Mouse (Mus musculus) cortical plate, adult 2 months (tissue): ENCODE results near the gene Olfr809. TPM values are rescaled to one million over a fixed set of nuclear protein-coding genes. Genes with fewer than 3 reads are reported as not detected.

Experiments used
- H3K27ac ChIP-seq: fragments of 200-500 bp; 2 replicates; pipeline ENCODE4 v1.5.1; 2012; ENCODE audit warnings: low read length, control low read depth, inconsistent platforms; ENCODE audit not compliant: insufficient read depth
- H3K4me1 ChIP-seq: fragments of 200-500 bp; 2 replicates; pipeline ENCODE4 v1.6.1; 2011; ENCODE audit warnings: low read length; ENCODE audit not compliant: control insufficient read depth, insufficient read depth
- H3K4me3 ChIP-seq: fragments of 200-500 bp; 2 replicates; pipeline ENCODE4 v1.5.1; 2011; ENCODE audit warnings: mild to moderate bottlenecking, low read length, control low read depth; ENCODE audit not compliant: insufficient read depth
- CTCF ChIP-seq: fragments of 200-500 bp; IDR thresholded peaks from 2 replicates; pipeline ENCODE4 v1.5.1; 2011; ENCODE audit warnings: mild to moderate bottlenecking, control low read depth, low read length; ENCODE audit not compliant: insufficient read depth; ENCODE audit errors: extremely low read depth
- POLR2A ChIP-seq: fragments of 200-500 bp; IDR thresholded peaks from 2 replicates; pipeline ENCODE4 v1.6.1; 2011; ENCODE audit warnings: mild to moderate bottlenecking, low read length, control low read depth; ENCODE audit not compliant: insufficient read depth; ENCODE audit errors: extremely low read depth
- polyA plus RNA-seq: library from polyadenylated mRNA; depleted of rRNA; stranded (reverse); fragments of >200 nt; gene quantifications from 2 replicates; pipeline ENCODE4 v1.2.3, GENCODE M21; 2012; rRNA removed

Olfr809 gene
- not detected in 2 replicates for polyA plus RNA-seq

GRCm38 (mm10) chr10:129774338-129774737 is at the start of gene Olfr809:
Olfr809 (plus strand) TSS chr10:129774638.
- Histone ChIP-seq H3K4me1 (no peaks in the 10 kb centered on the region), H3K27ac (no peak within 1 kb of the TSS), H3K4me3 (no peak within 1 kb of the TSS)
- no peak for TF ChIP-seq POLR2A
- TF ChIP-seq CTCF: no peak

GRCm38 (mm10) chr10:129729275-129729674 is 45.2 kb upstream of the Olfr809 start, which contains the start of gene Olfr805:
Olfr805 (minus strand) TSS chr10:129729375.
- no peak within 1 kb of the TSS for H3K4me3 ChIP-seq
- no peaks in the 10 kb centered on the region for H3K4me1 ChIP-seq
- no peak for TF ChIP-seq CTCF
- no peak for TF ChIP-seq POLR2A
- no peak within 1 kb of the TSS for H3K27ac ChIP-seq

GRCm38 (mm10) chr10:129741821-129742220 is 32.6 kb upstream of the Olfr809 start, which contains the start of gene Olfr806:
Olfr806 (minus strand) TSS chr10:129741921.
- H3K27ac ChIP-seq: no peak within 1 kb of the TSS
- H3K4me1 ChIP-seq: no peaks in the 10 kb centered on the region
- no peak within 1 kb of the TSS for H3K4me3 ChIP-seq
- TF ChIP-seq CTCF (no peak), POLR2A (no peak)

GRCm38 (mm10) chr10:129757693-129758092 is 16.7 kb upstream of the Olfr809 start, which contains the start of gene Olfr807:
Olfr807 (minus strand) TSS chr10:129757793.
- Histone ChIP-seq H3K27ac (no peak within 1 kb of the TSS), H3K4me3 (no peak within 1 kb of the TSS), H3K4me1 (no peaks in the 10 kb centered on the region)
- TF ChIP-seq POLR2A (no peak), CTCF (no peak)

GRCm38 (mm10) chr10:129765182-129765581 is 9.3 kb upstream of the Olfr809 start, which contains the start of gene Olfr808:
Olfr808 (plus strand) TSS chr10:129765482.
- TF ChIP-seq CTCF: no peak
- Histone ChIP-seq H3K4me1 (no peaks in the 10 kb centered on the region), H3K4me3 (no peak within 1 kb of the TSS)

GRCm38 (mm10) chr10:129778123-129778522 is 3.7 kb downstream of the Olfr809 start:
- no peak overlapping the region for H3K4me3 ChIP-seq
- H3K4me1 ChIP-seq: no peaks in the 10 kb centered on the region
- no peak overlapping the region for H3K27ac ChIP-seq
- TF ChIP-seq CTCF (no peak), POLR2A (no peak)

More at GRCm38 (mm10) chr10:129765182-129765581, 9.3 kb upstream of the Olfr809 start, which contains the start of gene Olfr808:
- no peak within 1 kb of the TSS for H3K27ac ChIP-seq

- H3K4me3 ChIP-seq: no peak within 1 kb of the TSS
- no peak within 1 kb of the TSS for H3K27ac ChIP-seq
- H3K4me1 ChIP-seq: no peaks in the 10 kb centered on the region
- TF ChIP-seq POLR2A (no peak), CTCF (no peak)
These were observed 20.4 kb downstream of the Olfr809 start, which contains the start of gene Olfr810 for GRCm38 (mm10) chr10:129794817-129795216. Olfr810 (minus strand) TSS chr10:129794917.

GRCm38 (mm10) chr10:129804296-129804695 is 29.9 kb downstream of the Olfr809 start, which contains the start of gene Olfr811:
Olfr811 (minus strand) TSS chr10:129804396.
- no peak for TF ChIP-seq CTCF
- TF ChIP-seq POLR2A: no peak
- H3K27ac ChIP-seq: no peak within 1 kb of the TSS
- no peaks in the 10 kb centered on the region for H3K4me1 ChIP-seq
- no peak within 1 kb of the TSS for H3K4me3 ChIP-seq

Other genes starting within 250 kb of the Olfr809 start
- not detected in 2 replicates for gene Olfr792, start 235.5 kb upstream of the Olfr809 start, polyA plus RNA-seq
- not detected in 2 replicates for gene Olfr794, start 207.0 kb upstream of the Olfr809 start, polyA plus RNA-seq
- not detected in 2 replicates for gene Olfr796, start 162.1 kb upstream of the Olfr809 start, polyA plus RNA-seq
- not detected in 2 replicates for gene Olfr798, start 146.7 kb upstream of the Olfr809 start, polyA plus RNA-seq
- gene Olfr799, start 137.2 kb upstream of the Olfr809 start, polyA plus RNA-seq: not detected in 2 replicates
- not detected in 2 replicates for gene Olfr800, start 116.9 kb upstream of the Olfr809 start, polyA plus RNA-seq
- gene Olfr801, start 100.8 kb upstream of the Olfr809 start, polyA plus RNA-seq: not detected in 2 replicates
- gene Olfr802, start 86.5 kb upstream of the Olfr809 start, polyA plus RNA-seq: not detected in 2 replicates
- not detected in 2 replicates for gene Olfr803, start 80.4 kb upstream of the Olfr809 start, polyA plus RNA-seq
- not detected in 2 replicates for gene Olfr804, start 71.4 kb upstream of the Olfr809 start, polyA plus RNA-seq
- gene Olfr805, start 45.3 kb upstream of the Olfr809 start, polyA plus RNA-seq: not detected in 2 replicates
- not detected in 2 replicates for gene Olfr806, start 32.7 kb upstream of the Olfr809 start, polyA plus RNA-seq
- gene Olfr807, start 16.8 kb upstream of the Olfr809 start, polyA plus RNA-seq: not detected in 2 replicates
- not detected in 2 replicates for gene Olfr808, start 9.2 kb upstream of the Olfr809 start, polyA plus RNA-seq
- not detected in 2 replicates for gene Olfr810, start 20.3 kb downstream of the Olfr809 start, polyA plus RNA-seq
- gene Olfr811, start 29.8 kb downstream of the Olfr809 start, polyA plus RNA-seq: not detected in 2 replicates
- not detected in 2 replicates for gene Olfr812, start 71.5 kb downstream of the Olfr809 start, polyA plus RNA-seq
- not detected in 2 replicates for gene Olfr813, start 80.7 kb downstream of the Olfr809 start, polyA plus RNA-seq
- gene Olfr814, start 105.2 kb downstream of the Olfr809 start, polyA plus RNA-seq: not detected in 2 replicates
- not detected in 2 replicates for gene Olfr815, start 131.2 kb downstream of the Olfr809 start, polyA plus RNA-seq
- gene Olfr816, start 141.0 kb downstream of the Olfr809 start, polyA plus RNA-seq: not detected in 2 replicates
- gene Olfr818, start 174.5 kb downstream of the Olfr809 start, polyA plus RNA-seq: not detected in 2 replicates
- gene Olfr819, start 192.6 kb downstream of the Olfr809 start, polyA plus RNA-seq: not detected in 2 replicates
- not detected in 2 replicates for gene Olfr247, start 201.5 kb downstream of the Olfr809 start, polyA plus RNA-seq
- not detected in 2 replicates for gene Gm10310, start 210.4 kb downstream of the Olfr809 start, polyA plus RNA-seq
- gene Olfr820, start 238.0 kb downstream of the Olfr809 start, polyA plus RNA-seq: not detected in 2 replicates